Mouse (Mus musculus) effector memory CD4-positive, alpha-beta T cell, adult 5 months (primary cell): ENCODE measurements around the gene Trim58. TPM values are rescaled to one million over a fixed set of nuclear protein-coding genes. Genes with fewer than 3 reads are reported as not detected.

Experiments
- polyA plus RNA-seq: library from polyadenylated mRNA; unstranded; fragments of 100-300 nt; shearing (Covaris generic); gene quantifications from one replicate; pipeline ENCODE4 v1.2.1, GENCODE M21; 2017

Trim58 gene
- not detected for polyA plus RNA-seq

DNA sequence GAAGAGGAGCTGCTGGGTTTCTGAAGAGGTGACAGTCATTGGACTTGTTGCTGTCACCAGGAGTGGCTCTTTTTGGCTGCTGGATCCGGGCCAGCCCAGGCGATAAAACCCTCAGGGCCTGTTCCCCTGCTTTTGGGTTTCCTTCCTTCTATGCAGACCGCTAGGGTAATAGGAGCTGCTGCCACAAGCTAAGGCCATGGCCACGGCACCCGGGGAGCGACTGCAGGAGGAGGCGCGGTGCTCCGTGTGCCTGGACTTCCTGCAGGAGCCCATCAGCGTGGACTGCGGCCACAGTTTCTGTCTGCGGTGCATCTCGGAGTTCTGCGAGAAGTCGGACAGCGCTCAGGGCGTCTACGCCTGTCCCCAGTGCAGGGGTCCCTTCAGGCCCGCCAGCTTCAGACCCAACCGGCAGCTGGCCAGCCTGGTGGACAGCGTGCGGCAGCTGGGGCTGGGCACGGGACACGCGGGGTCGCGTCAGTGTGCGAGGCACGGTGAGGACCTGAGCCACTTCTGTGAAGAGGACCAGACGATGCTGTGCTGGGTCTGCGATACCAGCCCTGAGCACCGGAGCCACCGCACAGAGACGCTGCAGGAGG, at the start of gene Trim58:
Trim58 (plus strand) TSS at position 194 of the 596 bp plus-strand sequence.

GRCm38 (mm10) chr11:58594814-58595213, 45.5 kb upstream of the Trim58 start, which contains the start of gene Olfr324:
Olfr324 (plus strand) TSS chr11:58595114.

GRCm38 (mm10) chr11:58615975-58616374, 24.3 kb upstream of the Trim58 start, which contains the start of gene 2210407C18Rik:
2210407C18Rik (minus strand) TSS chr11:58616075.

DNA sequence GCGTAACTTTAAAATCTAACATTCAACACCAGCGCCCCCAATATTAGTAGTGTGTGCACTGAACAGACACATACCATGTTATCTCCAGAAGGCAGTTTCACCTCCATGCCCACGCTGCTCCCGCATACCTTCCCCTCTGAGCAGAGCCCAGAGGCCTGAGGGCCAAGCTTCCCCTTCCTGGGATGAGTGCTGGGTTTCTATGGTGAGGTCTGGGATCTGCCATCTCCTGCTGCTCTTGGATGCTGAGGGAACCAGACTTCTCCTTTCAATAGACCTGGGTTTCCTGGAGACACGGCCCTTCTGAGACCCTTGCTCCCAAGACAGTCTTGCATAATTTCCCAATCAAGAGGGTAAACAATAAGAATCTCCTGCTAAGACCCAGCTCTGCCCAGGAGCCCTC, 9.9 kb upstream of the Trim58 start, which contains the start of gene Olfr323:
Olfr323 (minus strand) TSS at position 101 of the 400 bp plus-strand sequence.

DNA sequence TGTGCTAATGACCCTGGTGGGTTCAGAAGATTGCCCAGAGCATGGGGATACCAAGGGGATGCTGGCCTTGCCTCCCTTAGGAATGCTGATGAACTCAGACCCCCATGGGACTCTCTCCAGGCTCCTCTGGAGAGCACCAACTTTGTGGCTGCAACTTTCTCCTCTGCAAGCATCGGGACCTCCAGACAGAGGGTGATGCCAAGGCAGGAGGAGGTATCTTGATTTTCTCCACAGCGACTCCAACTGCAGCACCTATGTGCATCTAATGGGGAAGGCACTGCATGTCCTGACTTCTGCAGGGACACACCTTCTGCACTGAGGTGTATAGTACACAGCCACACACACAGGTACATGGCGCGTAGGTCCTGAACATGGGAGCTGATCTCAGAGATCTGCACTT, 18.3 kb downstream of the Trim58 start, which contains the start of gene Olfr322:
Olfr322 (plus strand) TSS at position 187 of the 400 bp plus-strand sequence.

GRCm38 (mm10) chr11:58680799-58681198, 40.5 kb downstream of the Trim58 start, which contains the start of gene Olfr320:
Olfr320 (plus strand) TSS chr11:58681099.

GRCm38 (mm10) chr11:58698862-58699261, 58.6 kb downstream of the Trim58 start, which contains the start of gene Olfr319:
Olfr319 (plus strand) TSS chr11:58699162.

Other genes with a start within 250 kb of the Trim58 start
- not detected for gene 1810065E05Rik, start 219.4 kb upstream of the Trim58 start, polyA plus RNA-seq
- not detected for gene Gm12253, start 207.9 kb upstream of the Trim58 start, polyA plus RNA-seq
- not detected for gene Lypd9, start 187.5 kb upstream of the Trim58 start, polyA plus RNA-seq
- not detected for gene Olfr30, start 178.2 kb upstream of the Trim58 start, polyA plus RNA-seq
- not detected for gene Olfr332, start 147.9 kb upstream of the Trim58 start, polyA plus RNA-seq
- gene Olfr331, start 137.9 kb upstream of the Trim58 start, polyA plus RNA-seq: not detected
- 0.41 TPM for gene Olfr330, start 105.6 kb upstream of the Trim58 start, polyA plus RNA-seq
- not detected for gene Olfr329-ps, start 94.0 kb upstream of the Trim58 start, polyA plus RNA-seq
- gene Olfr328, start 84.8 kb upstream of the Trim58 start, polyA plus RNA-seq: 0.19 TPM
- gene Olfr224, start 69.9 kb upstream of the Trim58 start, polyA plus RNA-seq: not detected
- not detected for gene Olfr325, start 62.7 kb upstream of the Trim58 start, polyA plus RNA-seq
- not detected for gene Olfr324, start 45.4 kb upstream of the Trim58 start, polyA plus RNA-seq
- not detected for gene 2210407C18Rik, start 24.4 kb upstream of the Trim58 start, polyA plus RNA-seq
- gene Olfr323, start 10.0 kb upstream of the Trim58 start, polyA plus RNA-seq: not detected
- gene Olfr322, start 18.3 kb downstream of the Trim58 start, polyA plus RNA-seq: not detected
- not detected for gene Olfr320, start 40.6 kb downstream of the Trim58 start, polyA plus RNA-seq
- not detected for gene Olfr319, start 58.7 kb downstream of the Trim58 start, polyA plus RNA-seq
- not detected for gene Olfr318, start 83.5 kb downstream of the Trim58 start, polyA plus RNA-seq
- not detected for gene Olfr317, start 98.7 kb downstream of the Trim58 start, polyA plus RNA-seq
- gene Olfr316, start 112.3 kb downstream of the Trim58 start, polyA plus RNA-seq: not detected
- gene Olfr315, start 132.7 kb downstream of the Trim58 start, polyA plus RNA-seq: not detected
- gene Olfr314, start 142.5 kb downstream of the Trim58 start, polyA plus RNA-seq: not detected
- not detected for gene Fam183b, start 161.5 kb downstream of the Trim58 start, polyA plus RNA-seq
- gene Olfr313, start 174.5 kb downstream of the Trim58 start, polyA plus RNA-seq: not detected
- 0.12 TPM for gene Olfr312, start 188.8 kb downstream of the Trim58 start, polyA plus RNA-seq
- not detected for gene Olfr311, start 198.8 kb downstream of the Trim58 start, polyA plus RNA-seq
- 1.7 TPM for gene Gm12258, start 206.7 kb downstream of the Trim58 start, polyA plus RNA-seq
- 3.0 TPM for gene 2810021J22Rik, start 226.8 kb downstream of the Trim58 start, polyA plus RNA-seq